Mouse (Mus musculus) gastrocnemius, postnatal 36 days (tissue): ENCODE measurements around the gene Meis1. TPM values are rescaled to one million over a fixed set of nuclear protein-coding genes. Genes with fewer than 3 reads are reported as not detected.

Source experiments
- DNase-seq, 2 experiments: peaks; one replicate each; pipeline ENCODE4 v3.0.0; 2022
- intact Hi-C: fragments of 180-260 bp; cut with DNase I; formaldehyde crosslinking; loops from one replicate; pipeline ENCODE4 v1.15.1; 2025
- total RNA-seq, 2 experiments: library from RNA; stranded (reverse); gene quantifications; 2 replicates each; pipeline ENCODE4 v1.2.3; 2021

Gene Meis1
- total RNA-seq, 2 experiments from 2014 or later, result 2.8 to 4.0 TPM

GRCm38 (mm10) chr11:18882747-18883506, 135.9 kb downstream of the Meis1 start:
- intact Hi-C loops, result no loop called here
- DNase-seq, result no peak

GRCm38 (mm10) chr11:18882315-18882714, 136.5 kb downstream of the Meis1 start:
- no peak for DNase-seq
- intact Hi-C loops, result no loop called here

- no peak for DNase-seq
- intact Hi-C loops, result no loop called here
These were observed 138.0 kb downstream of the Meis1 start for GRCm38 (mm10) chr11:18880806-18881205.

- no peak for DNase-seq
- intact Hi-C loops, result loop anchor here (2.0 to 10.0 kb wide), 4 partner anchors 655 to 1035 kb away; no protein-coding TSS in a partner anchor
These were observed 139.3 kb downstream of the Meis1 start for GRCm38 (mm10) chr11:18879456-18879818.

- intact Hi-C loops, result loop anchor here (2.0 to 10.0 kb wide), 4 partner anchors 656 to 1036 kb away; no protein-coding TSS in a partner anchor
- DNase-seq, result no peak
These were observed 139.9 kb downstream of the Meis1 start for GRCm38 (mm10) chr11:18878748-18879455.

- DNase-seq, result no peak
- intact Hi-C loops, result loop anchor here (2.0 to 10.0 kb wide), 4 partner anchors 657 to 1037 kb away; no protein-coding TSS in a partner anchor
These were observed 140.8 kb downstream of the Meis1 start for GRCm38 (mm10) chr11:18878016-18878415.

- intact Hi-C loops, result loop anchor here (2.0 to 10.0 kb wide), 5 partner anchors 143 to 1037 kb away; no protein-coding TSS in a partner anchor
- DNase-seq, result peak in 1 of 2 experiments; percentile 54
These were observed 141.2 kb downstream of the Meis1 start for GRCm38 (mm10) chr11:18877626-18878011.

- no peak for DNase-seq
- intact Hi-C loops, result loop anchor here (2.0 to 10.0 kb wide), 4 partner anchors 144 to 1038 kb away; no protein-coding TSS in a partner anchor
These were observed 141.7 kb downstream of the Meis1 start for GRCm38 (mm10) chr11:18876886-18877625.

GRCm38 (mm10) chr11:18875911-18876885, 142.6 kb downstream of the Meis1 start:
- no peak for DNase-seq
- intact Hi-C loops, result loop anchor here (2.0 to 10.0 kb wide), 4 partner anchors 145 to 1039 kb away; no protein-coding TSS in a partner anchor

- intact Hi-C loops, result loop anchor here (10.0 kb wide), 3 partner anchors 660 to 1040 kb away; no protein-coding TSS in a partner anchor
- DNase-seq, result no peak
These were observed 143.5 kb downstream of the Meis1 start for GRCm38 (mm10) chr11:18875001-18875902.

GRCm38 (mm10) chr11:18874278-18875000, 144.3 kb downstream of the Meis1 start:
- DNase-seq, result no peak
- intact Hi-C loops, result loop anchor here (10.0 kb wide), 3 partner anchors 660 to 1040 kb away; no protein-coding TSS in a partner anchor

- intact Hi-C loops, result loop anchor here (10.0 kb wide), 3 partner anchors 661 to 1041 kb away; no protein-coding TSS in a partner anchor
- no peak for DNase-seq
These were observed 145.1 kb downstream of the Meis1 start for GRCm38 (mm10) chr11:18873451-18874277.

GRCm38 (mm10) chr11:18872793-18873192, 146.0 kb downstream of the Meis1 start:
- no peak for DNase-seq
- intact Hi-C loops, result loop anchor here (10.0 kb wide), 3 partner anchors 662 to 1042 kb away; no protein-coding TSS in a partner anchor

- no peak for DNase-seq
- intact Hi-C loops, result loop anchor here (10.0 kb wide), 3 partner anchors 663 to 1043 kb away; no protein-coding TSS in a partner anchor
These were observed 146.6 kb downstream of the Meis1 start for GRCm38 (mm10) chr11:18872118-18872751.

GRCm38 (mm10) chr11:18871170-18872081, 147.4 kb downstream of the Meis1 start:
- intact Hi-C loops, result loop anchor here (10.0 kb wide), 3 partner anchors 663 to 1043 kb away; no protein-coding TSS in a partner anchor
- no peak for DNase-seq
